Mouse (Mus musculus): ENCODE data around the gene Olfr1564. TPM values are rescaled to one million over a fixed set of nuclear protein-coding genes. Genes with fewer than 3 reads are reported as not detected.
A peak's percentile ranks its signal among the peaks of the same experiment; 100 is the strongest.
"Not testable (repeated sequence)": the region's sequence is repeated elsewhere in the genome, so short reads cannot be mapped to it uniquely, and the experiment has no call there.

Olfr1564 gene
- polyA plus RNA-seq (2015; fragmentation: Nextera tagmentation; extraction: Ambion mirVana) = not detected in 2 replicates

- Histone ChIP-seq H3K9me3 (peaks cover 2% of the 10 kb centered on the region; the same call in 1 of the 2 replicates), H3K9ac (no peak within 1 kb of the TSS), H3K27me3 (no peaks in the 10 kb centered on the region), H3K4me3 (no peak within 1 kb of the TSS), H3K27ac (no peak within 1 kb of the TSS), H3K36me3 (no peaks in the 10 kb centered on the region), H3K4me2 (no peak within 1 kb of the TSS), H3K4me1 (no peaks in the 10 kb centered on the region)
- 92% methylated on average over 2 of the region's 2 CpGs for WGBS
- no peak for ATAC-seq (ENCODE audit: insufficient number of reproducible peaks, insufficient read depth, low FRiP score, low TSS enrichment, low read depth)
These were observed at the start of gene Olfr1564 for GRCm38 (mm10) chr17:33221590-33221989. Gene Olfr1564, minus strand, starts transcription at chr17:33221690.

GRCm38 (mm10) chr17:33268907-33269306 lies 47.4 kb upstream of the Olfr1564 start:
- no peaks in the 10 kb centered on the region for H3K4me1 ChIP-seq
- H3K27me3 ChIP-seq = no peaks in the 10 kb centered on the region
- ATAC-seq (ENCODE audit: insufficient number of reproducible peaks, insufficient read depth, low FRiP score, low TSS enrichment, low read depth) = no peak
- H3K36me3 ChIP-seq = no peaks in the 10 kb centered on the region
- 87% methylated on average over 9 of the region's 9 CpGs for WGBS
- no peak overlapping the region for H3K9ac ChIP-seq
- H3K9me3 ChIP-seq = no peaks in the 10 kb centered on the region
- H3K4me3 ChIP-seq = no peak overlapping the region
- no peak overlapping the region for H3K27ac ChIP-seq
- H3K4me2 ChIP-seq = no peak overlapping the region

GRCm38 (mm10) chr17:33264376-33264775 lies 42.9 kb upstream of the Olfr1564 start, which contains the start of gene Olfr63:
Gene Olfr63, plus strand, starts transcription at chr17:33264676.
- H3K9ac ChIP-seq = no peak within 1 kb of the TSS
- WGBS = 71% methylated on average over 1 of the region's 1 CpGs
- H3K27ac ChIP-seq = no peak within 1 kb of the TSS
- no peaks in the 10 kb centered on the region for H3K4me1 ChIP-seq
- H3K27me3 ChIP-seq = no peaks in the 10 kb centered on the region
- no peak within 1 kb of the TSS for H3K4me3 ChIP-seq
- no peaks in the 10 kb centered on the region for H3K9me3 ChIP-seq
- no peak for ATAC-seq (ENCODE audit: insufficient number of reproducible peaks, insufficient read depth, low FRiP score, low TSS enrichment, low read depth)
- H3K36me3 ChIP-seq = no peaks in the 10 kb centered on the region
- no peak within 1 kb of the TSS for H3K4me2 ChIP-seq

DNA sequence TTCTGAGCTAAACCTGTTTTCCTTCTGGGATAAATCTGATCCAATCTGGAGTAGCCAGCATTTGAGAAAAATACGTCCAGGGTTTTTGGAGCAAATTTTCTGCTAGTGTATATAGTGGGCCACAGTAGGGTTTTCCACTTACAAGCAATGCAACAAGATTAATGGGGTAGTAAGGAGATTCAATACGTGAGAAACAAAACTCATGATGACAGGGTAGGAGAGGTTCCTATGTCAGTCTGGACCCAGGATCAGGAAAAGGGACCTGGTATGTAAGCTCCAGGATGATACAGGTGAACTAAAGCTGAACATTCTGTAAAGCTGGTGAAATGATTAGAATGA lies 33.8 kb upstream of the Olfr1564 start:
- not testable (repeated sequence) for H3K27ac ChIP-seq; H3K4me2 ChIP-seq; H3K9ac ChIP-seq; ATAC-seq (ENCODE audit: insufficient number of reproducible peaks, insufficient read depth, low FRiP score, low TSS enrichment, low read depth); H3K27me3 ChIP-seq; H3K4me3 ChIP-seq; H3K9me3 ChIP-seq; H3K4me1 ChIP-seq; H3K36me3 ChIP-seq
- whole genome bisulfite sequencing = no CpG with 5 or more reads among the region's 2 CpGs

DNA sequence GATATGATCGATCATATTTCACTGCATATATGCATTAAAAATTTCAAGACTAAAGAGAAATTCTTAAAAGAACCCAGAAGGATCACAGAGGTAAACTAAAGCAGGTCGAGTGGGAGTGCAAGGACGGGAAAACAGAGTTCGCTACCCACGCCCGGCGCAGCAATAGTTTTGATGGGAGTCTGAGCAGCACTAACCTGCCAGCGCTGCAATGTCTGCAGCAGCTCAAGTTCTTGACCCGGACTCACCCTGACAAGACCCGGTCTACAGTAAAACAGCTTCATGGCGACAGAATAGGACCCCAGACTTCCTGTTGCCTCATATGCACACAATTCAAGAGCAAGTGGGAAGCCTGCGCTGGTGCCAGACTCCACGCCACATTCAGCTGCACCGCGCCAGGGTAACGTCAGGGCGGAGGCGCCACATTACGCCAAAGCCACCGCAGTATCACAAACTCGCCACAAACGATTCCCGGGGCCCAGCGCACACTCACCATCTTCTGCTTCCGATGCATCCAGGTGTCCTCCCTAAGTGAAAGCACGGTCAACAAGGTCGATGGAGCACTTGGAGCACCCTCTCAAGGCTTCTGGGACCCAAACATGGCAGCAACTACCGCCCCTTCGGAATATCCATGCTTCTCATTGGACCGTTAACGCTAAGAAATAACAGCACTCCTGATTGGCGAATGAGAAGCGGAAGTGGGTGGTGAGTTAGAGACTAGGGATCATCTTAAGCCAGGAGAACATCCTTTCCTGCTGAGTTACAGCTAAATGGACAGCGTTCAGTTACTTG lies 33.2 kb upstream of the Olfr1564 start, which contains the start of gene Zfp955a:
Gene Zfp955a, minus strand, starts transcription at position 616 of the 789 bp plus-strand sequence.
- WGBS = 31% methylated on average over 1 of the region's 34 CpGs

GRCm38 (mm10) chr17:33236646-33237045 lies 15.2 kb upstream of the Olfr1564 start:
- not testable (repeated sequence) for H3K4me1 ChIP-seq; H3K4me3 ChIP-seq; H3K27ac ChIP-seq; H3K27me3 ChIP-seq; H3K4me2 ChIP-seq; H3K9ac ChIP-seq; ATAC-seq (ENCODE audit: insufficient number of reproducible peaks, insufficient read depth, low FRiP score, low TSS enrichment, low read depth)
- Histone ChIP-seq H3K36me3 (peaks cover 19% of the 10 kb centered on the region), H3K9me3 (peaks cover 14% of the 10 kb centered on the region)
- 93% methylated on average over 1 of the region's 1 CpGs for WGBS

More for the DNA sequence above, 33.2 kb upstream of the Olfr1564 start, which contains the start of gene Zfp955a:
- not testable (repeated sequence) for H3K36me3 ChIP-seq, H3K27ac ChIP-seq, H3K9ac ChIP-seq, H3K9me3 ChIP-seq, H3K4me1 ChIP-seq, H3K27me3 ChIP-seq, H3K4me3 ChIP-seq
- H3K4me2 ChIP-seq = peak within 1 kb of the TSS; percentile 34
- peak; percentile 94 for ATAC-seq (ENCODE audit: insufficient number of reproducible peaks, insufficient read depth, low FRiP score, low TSS enrichment, low read depth)

GRCm38 (mm10) chr17:33191002-33191401 lies 30.5 kb downstream of the Olfr1564 start, which contains the start of gene Olfr239:
Gene Olfr239, plus strand, starts transcription at chr17:33191302.
- H3K36me3 ChIP-seq; H3K4me2 ChIP-seq; ATAC-seq (ENCODE audit: insufficient number of reproducible peaks, insufficient read depth, low FRiP score, low TSS enrichment, low read depth); H3K4me1 ChIP-seq; H3K27me3 ChIP-seq; H3K9me3 ChIP-seq; H3K4me3 ChIP-seq; H3K27ac ChIP-seq; H3K9ac ChIP-seq: not testable (repeated sequence)
- WGBS = no CpG with 5 or more reads among the region's 2 CpGs

DNA sequence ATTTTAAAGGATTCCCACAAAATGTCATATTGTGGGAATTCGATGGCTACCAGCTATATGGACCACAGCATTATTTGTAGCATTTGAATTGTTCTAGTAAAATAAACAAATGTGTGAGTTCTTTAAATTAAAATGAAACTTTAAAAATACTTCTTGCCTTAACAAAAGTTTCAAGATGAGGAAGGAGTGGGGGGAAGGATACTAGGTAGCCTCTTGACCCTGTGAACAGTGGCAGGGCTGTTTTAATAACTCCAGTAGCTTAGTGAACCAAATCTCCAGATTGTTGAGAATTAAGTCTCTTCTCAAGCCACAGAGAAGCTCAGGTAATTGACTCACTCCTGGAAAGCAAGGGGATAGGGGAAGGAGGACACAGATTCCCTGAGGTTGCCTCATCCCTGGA lies 53.3 kb downstream of the Olfr1564 start, which contains the start of gene Olfr55:
Gene Olfr55, plus strand, starts transcription at position 301 of the 400 bp plus-strand sequence.
- not testable (repeated sequence) for H3K36me3 ChIP-seq; H3K4me1 ChIP-seq; H3K9me3 ChIP-seq; H3K4me2 ChIP-seq; ATAC-seq (ENCODE audit: insufficient number of reproducible peaks, insufficient read depth, low FRiP score, low TSS enrichment, low read depth); H3K27ac ChIP-seq; H3K27me3 ChIP-seq; H3K9ac ChIP-seq; H3K4me3 ChIP-seq
- 85% methylated on average over 1 of the region's 1 CpGs for WGBS

Other genes with a start within 250 kb of the Olfr1564 start
- gene Zfp952, start 228.6 kb downstream of the Olfr1564 start, polyA plus RNA-seq (2015; fragmentation: Nextera tagmentation; extraction: Ambion mirVana) = 16.3 and 17.4 TPM in 2 replicates
- 22.0 and 22.4 TPM in 2 replicates for gene Zfp763, start 188.3 kb downstream of the Olfr1564 start, polyA plus RNA-seq (2015; fragmentation: Nextera tagmentation; extraction: Ambion mirVana)
- not detected in 2 replicates for gene 4921501E09Rik, start 153.6 kb downstream of the Olfr1564 start, polyA plus RNA-seq (2015; fragmentation: Nextera tagmentation; extraction: Ambion mirVana)
- gene Zfp563, start 132.4 kb downstream of the Olfr1564 start, polyA plus RNA-seq (2015; fragmentation: Nextera tagmentation; extraction: Ambion mirVana) = 9.8 and 12.1 TPM in 2 replicates
- gene Morc2b, start 82.0 kb downstream of the Olfr1564 start, polyA plus RNA-seq (2015; fragmentation: Nextera tagmentation; extraction: Ambion mirVana) = 0.07 TPM in 1 of 2 replicates, not detected in the other
- gene Olfr55, start 53.2 kb downstream of the Olfr1564 start, polyA plus RNA-seq (2015; fragmentation: Nextera tagmentation; extraction: Ambion mirVana) = 0.06 TPM in 1 of 2 replicates, not detected in the other
- gene Olfr239, start 30.4 kb downstream of the Olfr1564 start, polyA plus RNA-seq (2015; fragmentation: Nextera tagmentation; extraction: Ambion mirVana) = not detected in 2 replicates
- gene Zfp955a, start 33.5 kb upstream of the Olfr1564 start, polyA plus RNA-seq (2015; fragmentation: Nextera tagmentation; extraction: Ambion mirVana) = 19.0 and 21.2 TPM in 2 replicates
- 0.04 TPM in 1 of 2 replicates, not detected in the other for gene Olfr63, start 43.0 kb upstream of the Olfr1564 start, polyA plus RNA-seq (2015; fragmentation: Nextera tagmentation; extraction: Ambion mirVana)
- gene Zfp955b, start 67.9 kb upstream of the Olfr1564 start, polyA plus RNA-seq (2015; fragmentation: Nextera tagmentation; extraction: Ambion mirVana) = 15.6 and 17.6 TPM in 2 replicates
- gene Zfp81, start 137.2 kb upstream of the Olfr1564 start, polyA plus RNA-seq (2015; fragmentation: Nextera tagmentation; extraction: Ambion mirVana) = 10.8 and 12.2 TPM in 2 replicates
- 24.3 and 25.1 TPM in 2 replicates for gene Zfp101, start 173.0 kb upstream of the Olfr1564 start, polyA plus RNA-seq (2015; fragmentation: Nextera tagmentation; extraction: Ambion mirVana)
- not detected in 2 replicates for gene Actl9, start 211.2 kb upstream of the Olfr1564 start, polyA plus RNA-seq (2015; fragmentation: Nextera tagmentation; extraction: Ambion mirVana)